Mouse (Mus musculus) kidney, postnatal 14 days (tissue): ENCODE data around the gene Hist1h2af.

Source experiments
- DNase-seq: peaks from one replicate; pipeline ENCODE4 v3.0.0; 2022; ENCODE audit warnings: mixed read lengths

Gene Hist1h2af

GRCm38 (mm10) chr13:23581408-23582218, 47.9 kb downstream of the Hist1h2af start, which contains the start of gene Hist1h4d:
Gene Hist1h4d, plus strand, starts transcription at chr13:23581598.
- peak; percentile 97 for DNase-seq

- DNase-seq, result no peak
Observed at GRCm38 (mm10) chr13:23582219-23583056, 48.7 kb downstream of the Hist1h2af start.

- no peak for DNase-seq
Observed at GRCm38 (mm10) chr13:23583387-23584068, 49.8 kb downstream of the Hist1h2af start.
